ENCODE assay signal across 33 mouse cellular contexts in genomic region chr5:113085931-113086330, GRCm38 (mm10). TPM values are rescaled to one million over a fixed set of nuclear protein-coding genes. Genes with fewer than 3 reads are reported as not detected.
DNase-seq lines count a peak whose midpoint lies in the region; ATAC-seq and TF ChIP-seq lines count a peak whose summit lies in the region.
"Had no signal": no experiment of that assay in that cellular context is flagged by ENCODE, and none has a peak within 500 bp of the region (broad histone marks: within the 10 kb centered on the region; RNA-seq: fewer than 3 reads in every experiment).

No protein-coding gene starts in this region.

- no peak for DNase-seq in forebrain, embryonic 14.5 days (ENCODE audit: low spot score)
- no peak for DNase-seq in hindbrain, embryonic 10.5 days (ENCODE audit: low spot score)
- DNase-seq in liver, postnatal 0 days = no peak
- DNase-seq in liver (no peak), ZHBTc4 (ENCODE audit: low read depth, low spot score) (peak; percentile 35)
- no peak for DNase-seq in layer of hippocampus, postnatal 25 days (ENCODE audit: extremely low spot score in 1 of 2, low spot score in 1 of 2)
- DNase-seq: embryo, embryonic 11 days; heart, adult 2 months; heart, postnatal 4 days; thymus, adult 2 months; thymus, postnatal 36 days had no signal

- H3K9me3 ChIP-seq in forebrain, embryonic 14.5 days (replicated peaks; ENCODE audit: control insufficient read depth, low read length) = no peaks in the 10 kb centered on the region
- H3K9me3 ChIP-seq in forebrain, embryonic 12.5 days = no peaks in the 10 kb centered on the region
- no peaks in the 10 kb centered on the region for H3K9me3 ChIP-seq in hindbrain, embryonic 15.5 days
- no peaks in the 10 kb centered on the region for H3K9me3 ChIP-seq in hindbrain, embryonic 10.5 days
- no peaks in the 10 kb centered on the region for H3K9me3 ChIP-seq in liver, postnatal 0 days (ENCODE audit: low read length)
- H3K9me3 ChIP-seq: embryonic facial prominence, embryonic 12.5 days; heart, embryonic 12.5 days; liver, embryonic 15.5 days; lung, embryonic 15.5 days; midbrain, embryonic 12.5 days had no signal

- peak overlapping the region; percentile 58; the same call in 1 of the 2 replicates for H3K27ac ChIP-seq in forebrain, embryonic 14.5 days (ENCODE audit: low read depth, low read length)
- H3K27ac ChIP-seq in forebrain, embryonic 12.5 days = no peak overlapping the region
- peak overlapping the region; percentile 63 for H3K27ac ChIP-seq in hindbrain, embryonic 15.5 days (replicated peaks)
- no peak overlapping the region for H3K27ac ChIP-seq in hindbrain, embryonic 10.5 days
- H3K27ac ChIP-seq in liver, postnatal 0 days (ENCODE audit: low read depth) = no peak overlapping the region
- H3K27ac ChIP-seq: embryonic facial prominence, embryonic 12.5 days; heart, adult 2 months; liver, embryonic 15.5 days; lung, embryonic 15.5 days; midbrain, embryonic 12.5 days; stomach, postnatal 0 days had no signal

- H3K36me3 ChIP-seq in forebrain, embryonic 14.5 days (ENCODE audit: control insufficient read depth, insufficient read depth, low read length) = peaks cover 11% of the 10 kb centered on the region; the same call in 1 of the 2 replicates
- H3K36me3 ChIP-seq in forebrain, embryonic 12.5 days (replicated peaks) = peaks cover 6% of the 10 kb centered on the region
- H3K36me3 ChIP-seq in hindbrain, embryonic 15.5 days = no peaks in the 10 kb centered on the region
- peaks cover 18% of the 10 kb centered on the region for H3K36me3 ChIP-seq in hindbrain, embryonic 10.5 days
- H3K36me3 ChIP-seq in liver, postnatal 0 days (replicated peaks; ENCODE audit: insufficient read depth, low read length) = peaks cover 10% of the 10 kb centered on the region; the same call in 1 of the 2 replicates
- H3K36me3 ChIP-seq: embryonic facial prominence, embryonic 12.5 days; G1E; midbrain, embryonic 12.5 days had no signal

- no peak for ATAC-seq in forebrain, embryonic 14.5 days
- no peak for ATAC-seq in forebrain, embryonic 12.5 days (ENCODE audit: low FRiP score)
- no peak for ATAC-seq in hindbrain, embryonic 15.5 days (ENCODE audit: low FRiP score, low read depth)
- peak; percentile 32; the same call in 1 of the 2 replicates for ATAC-seq in liver, postnatal 0 days

- H3K4me1 ChIP-seq in forebrain, embryonic 14.5 days (ENCODE audit: control insufficient read depth, insufficient read depth, low read length) = 0 out of 2 replicates have a peak, but pooled peaks cover 3% of the 10 kb centered on the region
- no peaks in the 10 kb centered on the region for H3K4me1 ChIP-seq in forebrain, embryonic 12.5 days
- peaks cover 19% of the 10 kb centered on the region for H3K4me1 ChIP-seq in hindbrain, embryonic 15.5 days (replicated peaks)
- H3K4me1 ChIP-seq in hindbrain, embryonic 10.5 days (replicated peaks) = peaks cover 12% of the 10 kb centered on the region; the same call in 1 of the 2 replicates
- no peaks in the 10 kb centered on the region for H3K4me1 ChIP-seq in liver, postnatal 0 days (ENCODE audit: insufficient read depth)
- H3K4me1 ChIP-seq: embryonic facial prominence, embryonic 12.5 days; liver, embryonic 15.5 days had no signal

- no peak overlapping the region for H3K4me3 ChIP-seq in forebrain, embryonic 14.5 days (ENCODE audit: low read depth, low read length)
- H3K4me3 ChIP-seq in forebrain, embryonic 12.5 days (replicated peaks) = no peak overlapping the region
- no peak overlapping the region for H3K4me3 ChIP-seq in hindbrain, embryonic 15.5 days
- no peak overlapping the region for H3K4me3 ChIP-seq in hindbrain, embryonic 10.5 days
- no peak overlapping the region for H3K4me3 ChIP-seq in liver, postnatal 0 days (ENCODE audit: low read depth, low read length)
- H3K4me3 ChIP-seq: embryonic facial prominence, embryonic 12.5 days; heart, adult 2 months; heart, embryonic 12.5 days; liver, embryonic 15.5 days; lung, embryonic 15.5 days; midbrain, embryonic 12.5 days had no signal

- no peaks in the 10 kb centered on the region for H3K27me3 ChIP-seq in forebrain, embryonic 14.5 days (replicated peaks; ENCODE audit: control insufficient read depth, insufficient read depth, low read length)
- H3K27me3 ChIP-seq in forebrain, embryonic 12.5 days = no peaks in the 10 kb centered on the region
- no peaks in the 10 kb centered on the region for H3K27me3 ChIP-seq in hindbrain, embryonic 15.5 days
- H3K27me3 ChIP-seq in hindbrain, embryonic 10.5 days (ENCODE audit: insufficient read depth, poor library complexity, severe bottlenecking) = no peaks in the 10 kb centered on the region
- H3K27me3 ChIP-seq in liver, postnatal 0 days (ENCODE audit: insufficient read depth, low read length) = no peaks in the 10 kb centered on the region
- H3K27me3 ChIP-seq: embryonic facial prominence, embryonic 12.5 days; heart, embryonic 12.5 days; liver, embryonic 15.5 days; lung, embryonic 15.5 days; midbrain, embryonic 12.5 days had no signal

- no peak for TF ChIP-seq EP300 in liver, postnatal 0 days (IDR thresholded peaks at IDR 0.05; ENCODE audit: low read depth)

- H3K9ac ChIP-seq in forebrain, embryonic 14.5 days (ENCODE audit: low read length) = no peak overlapping the region
- no peak overlapping the region for H3K9ac ChIP-seq in forebrain, embryonic 12.5 days
- no peak overlapping the region for H3K9ac ChIP-seq in hindbrain, embryonic 15.5 days
- H3K9ac ChIP-seq in liver, postnatal 0 days (replicated peaks) = no peak overlapping the region
- H3K9ac ChIP-seq: embryonic facial prominence, embryonic 12.5 days; heart, embryonic 12.5 days; liver, embryonic 15.5 days; lung, embryonic 15.5 days; midbrain, embryonic 12.5 days had no signal

- no peak for TF ChIP-seq CTCF in liver, postnatal 0 days (IDR thresholded peaks at IDR 0.05; ENCODE audit: low read depth)

- H3K4me2 ChIP-seq in forebrain, embryonic 14.5 days (ENCODE audit: low read length) = no peak overlapping the region
- H3K4me2 ChIP-seq in forebrain, embryonic 12.5 days = no peak overlapping the region
- H3K4me2 ChIP-seq in hindbrain, embryonic 15.5 days = no peak overlapping the region
- no peak overlapping the region for H3K4me2 ChIP-seq in liver, postnatal 0 days (ENCODE audit: low read depth, low read length)
- H3K4me2 ChIP-seq: embryonic facial prominence, embryonic 12.5 days; heart, embryonic 12.5 days; liver, embryonic 15.5 days; lung, embryonic 15.5 days; midbrain, embryonic 12.5 days had no signal

- WGBS in forebrain, embryonic 14.5 days = 64% methylated on average over 2 of the region's 2 CpGs
- 77% methylated on average over 2 of the region's 2 CpGs for WGBS in forebrain, embryonic 12.5 days
- WGBS in hindbrain, embryonic 15.5 days = 60% methylated on average over 2 of the region's 2 CpGs
- 70% methylated on average over 2 of the region's 2 CpGs for WGBS in hindbrain, embryonic 10.5 days
- WGBS in liver, postnatal 0 days (ENCODE audit: insufficient replicate concordance) = 53% methylated on average over 2 of the region's 2 CpGs

RNA-seq across cellular contexts. Expression of gene Crybb3, which starts 4.5 kb away (rescaled TPM):
- polyA plus RNA-seq in forebrain, embryonic 14.5 days (2014; fragmentation: Nextera tagmentation; extraction: Ambion mirVana) = 0.48 and 0.70 TPM in 2 replicates
- polyA plus RNA-seq in forebrain, embryonic 12.5 days (2016; fragmentation: Nextera tagmentation; extraction: Ambion mirVana) = 0.95 and 1.1 TPM in 2 replicates
- polyA plus RNA-seq in hindbrain, embryonic 15.5 days (2015; fragmentation: Nextera tagmentation; extraction: Ambion mirVana) = 1.1 and 1.6 TPM in 2 replicates
- polyA plus RNA-seq in hindbrain, embryonic 10.5 days (2016; fragmentation: Nextera tagmentation; extraction: Ambion mirVana) = 0.25 and 0.50 TPM in 2 replicates
- polyA plus RNA-seq in liver, postnatal 0 days (2015; fragmentation: Nextera tagmentation; extraction: Ambion mirVana) = 0.15 TPM in 1 of 2 replicates, not detected in the other
- total RNA-seq in layer of hippocampus, postnatal 25 days (2021) = 1 to 10 TPM; 1.5 to 2.8 TPM
- total RNA-seq: G1E; megakaryocyte, adult 5-6 weeks had no signal
- polyA plus RNA-seq: G1E; liver, embryonic 15.5 days; neural tube, embryonic 11.5 days had no signal

RNA-seq across cellular contexts. Expression of gene Crybb2, which starts 16.0 kb away (rescaled TPM):
- not detected in 2 replicates for polyA plus RNA-seq in forebrain, embryonic 14.5 days (2014; fragmentation: Nextera tagmentation; extraction: Ambion mirVana)
- not detected in 2 replicates for polyA plus RNA-seq in forebrain, embryonic 12.5 days (2016; fragmentation: Nextera tagmentation; extraction: Ambion mirVana)
- polyA plus RNA-seq in hindbrain, embryonic 15.5 days (2015; fragmentation: Nextera tagmentation; extraction: Ambion mirVana) = not detected in 2 replicates
- not detected in 2 replicates for polyA plus RNA-seq in hindbrain, embryonic 10.5 days (2016; fragmentation: Nextera tagmentation; extraction: Ambion mirVana)
- polyA plus RNA-seq in liver, postnatal 0 days (2015; fragmentation: Nextera tagmentation; extraction: Ambion mirVana) = not detected in 2 replicates
- total RNA-seq in layer of hippocampus, postnatal 25 days (2021) = not detected
- total RNA-seq: adrenal gland, postnatal 14 days; G1E; gastrocnemius, adult 8-10 months; gastrocnemius, postnatal 4 days; heart, adult 2 months; heart, postnatal 4 days; layer of hippocampus, adult 18-20 months; layer of hippocampus, postnatal 36 days; left cerebral cortex, postnatal 4 days; megakaryocyte, adult 5-6 weeks had no signal
- polyA plus RNA-seq: embryonic facial prominence, embryonic 12.5 days; G1E; heart, adult 2 months; heart, embryonic 12.5 days; heart, postnatal 0 days; intestine, embryonic 14.5 days; kidney, embryonic 14.5 days; limb, embryonic 14.5 days; liver, embryonic 15.5 days; lung, embryonic 15.5 days; midbrain, embryonic 12.5 days; neural tube, embryonic 11.5 days; spleen, adult 2 months; stomach, postnatal 0 days had no signal

Comparison
In these comparisons a context has a peak if more than half of its experiments do, and no peak if none do; other contexts are left out.
1. H3K27ac ChIP-seq: peak in forebrain, embryonic 14.5 days (single experiment) and hindbrain, embryonic 15.5 days (single experiment); none in forebrain, embryonic 12.5 days (single experiment), hindbrain, embryonic 10.5 days (single experiment) and liver, postnatal 0 days (single experiment).